Mouse (Mus musculus): ENCODE measurements at regions not wholly inside any gene's neighbourhood (a gene's known extent, or its start where the extent isn't known, plus 50 kb on each side); places are given as distances from the start of the nearest gene placed in this dataset.
"Not testable (repeated sequence)": the region's sequence is repeated elsewhere in the genome, so short reads cannot be mapped to it uniquely, and the experiment has no call there.

- no peak for ATAC-seq (replicated peaks; ENCODE audit: low FRiP score, poor library complexity, severe bottlenecking)
Observed at GRCm38 (mm10) chr12:114562978-114563377, 1019.3 kb downstream of the Adam6a start.

- no peak for ATAC-seq (replicated peaks; ENCODE audit: low FRiP score, poor library complexity, severe bottlenecking)
Observed at GRCm38 (mm10) chr12:114563683-114564082, 1020.0 kb downstream of the Adam6a start.

DNA sequence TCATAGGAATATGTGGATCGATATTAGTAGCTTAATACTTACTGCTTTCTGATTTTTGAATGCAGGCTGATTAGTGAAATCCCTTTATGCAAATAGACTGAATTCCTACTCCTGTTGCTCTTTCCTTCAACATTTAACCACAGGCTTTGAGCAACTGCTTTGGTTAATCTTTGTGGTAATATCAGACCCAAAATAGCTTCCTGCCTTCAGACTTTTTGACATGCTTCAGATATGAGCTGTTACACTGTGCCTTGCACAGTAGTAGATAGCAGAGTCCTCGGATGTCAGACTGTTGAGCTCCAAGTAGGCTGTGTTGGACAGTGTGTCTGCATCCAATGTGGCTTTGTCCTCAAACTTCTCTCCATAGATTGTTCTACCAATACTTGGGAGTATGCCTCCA, 1020.6 kb downstream of the Adam6a start:
- no peak for ATAC-seq (replicated peaks; ENCODE audit: low FRiP score, poor library complexity, severe bottlenecking)

GRCm38 (mm10) chr12:114583371-114583770, 1039.7 kb downstream of the Adam6a start:
- ATAC-seq (replicated peaks; ENCODE audit: low FRiP score, poor library complexity, severe bottlenecking), result no peak

DNA sequence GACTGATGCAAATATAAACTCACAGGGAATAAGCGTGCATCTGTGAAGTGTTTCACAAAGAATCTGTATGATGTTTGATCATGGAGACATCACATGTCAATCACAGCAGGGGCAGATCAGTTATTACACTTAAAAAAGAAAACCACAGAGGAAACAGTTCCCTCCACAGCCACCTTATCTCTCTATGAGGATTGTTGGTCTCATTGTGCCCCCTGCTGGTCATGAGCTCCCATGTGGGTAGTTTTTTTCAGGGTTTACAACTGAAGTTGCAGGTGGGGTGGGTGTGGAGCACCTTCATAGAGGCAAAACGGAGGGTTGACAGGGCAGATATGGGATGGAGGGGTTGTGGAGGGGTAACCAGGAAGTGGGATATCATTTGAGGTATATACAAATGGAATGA, 1043.5 kb downstream of the Adam6a start:
- no peak for ATAC-seq (replicated peaks; ENCODE audit: low FRiP score, poor library complexity, severe bottlenecking)

- ATAC-seq (replicated peaks; ENCODE audit: low FRiP score, poor library complexity, severe bottlenecking), result no peak
Observed at GRCm38 (mm10) chr12:114597672-114598071, 1054.0 kb downstream of the Adam6a start.

GRCm38 (mm10) chr12:114609171-114609570, 1065.5 kb downstream of the Adam6a start:
- ATAC-seq (replicated peaks; ENCODE audit: low FRiP score, poor library complexity, severe bottlenecking), result no peak

DNA sequence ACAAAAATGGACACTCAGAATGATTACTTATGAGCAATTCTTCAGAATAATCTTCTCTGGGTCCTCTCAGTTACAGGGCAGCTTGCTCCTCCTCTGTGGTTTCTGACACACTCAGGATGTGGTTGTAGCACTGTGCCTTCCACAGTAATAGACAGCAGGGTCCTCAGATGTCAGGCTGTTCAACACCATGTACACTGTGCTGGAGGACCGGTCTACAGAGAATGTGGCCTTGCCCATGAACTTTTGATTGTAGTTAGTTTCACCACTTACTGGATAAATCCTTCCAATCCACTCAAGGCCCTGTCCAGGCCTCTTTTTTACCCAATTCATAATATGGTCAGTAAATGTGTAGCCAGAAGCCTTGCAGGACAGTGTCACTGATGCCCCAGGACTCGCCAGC, 1068.4 kb downstream of the Adam6a start:
- no peak for ATAC-seq (replicated peaks; ENCODE audit: low FRiP score, poor library complexity, severe bottlenecking)

GRCm38 (mm10) chr12:114615179-114615578, 1071.5 kb downstream of the Adam6a start:
- ATAC-seq (replicated peaks; ENCODE audit: low FRiP score, poor library complexity, severe bottlenecking), result no peak; the same call in 1 of the 2 replicates

DNA sequence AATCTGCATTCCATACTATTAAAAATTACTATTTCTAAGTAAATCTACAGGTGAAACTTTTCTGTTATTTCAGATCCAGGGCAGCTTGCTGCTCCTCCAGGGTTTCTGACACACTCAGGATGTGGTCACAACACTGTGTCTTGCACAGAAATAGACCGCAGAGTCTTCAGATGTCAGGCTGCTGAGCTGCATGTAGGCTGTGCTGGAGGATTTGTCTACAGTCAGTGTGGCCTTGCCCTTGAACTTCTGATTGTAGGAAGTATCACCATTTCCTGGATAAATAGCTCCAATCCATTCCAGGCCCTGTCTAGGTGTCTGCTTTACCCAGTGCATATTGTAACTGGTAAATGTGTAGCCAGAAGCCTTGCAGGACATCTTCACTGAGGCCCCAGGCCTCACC, 1072.0 kb downstream of the Adam6a start:
- ATAC-seq (replicated peaks; ENCODE audit: low FRiP score, poor library complexity, severe bottlenecking), result no peak

GRCm38 (mm10) chr12:114641089-114641488, 1097.4 kb downstream of the Adam6a start:
- ATAC-seq (replicated peaks; ENCODE audit: low FRiP score, poor library complexity, severe bottlenecking), result no peak

DNA sequence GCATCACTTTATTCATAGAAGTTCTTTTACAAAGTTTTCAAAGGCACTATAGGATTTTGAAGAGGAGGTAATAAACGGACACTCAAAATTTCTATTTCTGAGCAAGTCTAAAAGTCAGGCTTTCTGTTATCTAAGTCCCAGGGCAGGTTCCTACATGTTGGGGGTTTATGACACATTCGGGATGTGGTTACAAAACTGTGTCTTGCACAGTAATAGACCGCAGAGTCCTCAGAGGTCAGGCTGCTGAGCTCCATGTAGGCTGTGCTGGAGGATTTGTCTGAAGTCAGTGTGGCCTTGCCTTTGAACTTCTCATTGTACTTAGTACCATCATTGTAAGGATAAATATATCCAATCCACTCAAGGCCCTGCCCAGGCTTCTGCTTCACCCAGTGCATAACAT, 1102.7 kb downstream of the Adam6a start:
- no peak for ATAC-seq (replicated peaks; ENCODE audit: low FRiP score, poor library complexity, severe bottlenecking)

DNA sequence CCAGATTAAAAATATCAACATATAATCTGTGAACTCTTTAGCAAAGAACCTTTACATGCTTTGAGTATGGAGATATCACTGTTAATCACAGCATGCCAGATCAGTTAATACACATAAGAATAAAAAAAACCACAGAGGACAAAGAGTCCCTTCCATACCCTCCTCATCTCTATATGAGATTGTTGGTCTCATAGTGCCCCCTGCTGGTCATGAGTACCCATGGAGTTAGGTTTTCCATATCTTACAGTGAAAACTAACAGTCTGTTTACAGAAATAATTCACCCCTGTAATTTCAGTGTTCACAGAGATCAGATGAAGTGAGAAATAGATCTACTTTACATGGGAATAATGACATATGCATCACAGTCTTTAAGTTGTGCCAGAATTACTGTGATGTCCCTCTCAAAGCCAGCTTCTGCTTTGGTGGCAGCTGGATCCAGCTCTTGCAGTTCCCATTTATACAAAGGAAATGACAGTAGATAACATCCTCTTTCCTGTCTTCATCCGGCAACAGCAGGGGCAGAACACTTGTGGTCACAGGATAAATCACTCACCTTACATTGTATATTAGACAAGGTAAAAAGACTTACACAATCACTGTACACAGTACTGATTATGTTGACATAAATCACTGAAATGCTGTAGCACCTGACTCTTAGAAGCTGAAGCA, 1106.9 kb downstream of the Adam6a start:
- ATAC-seq (replicated peaks; ENCODE audit: low FRiP score, poor library complexity, severe bottlenecking), result not testable (repeated sequence)

- 0 out of 2 replicates have a peak, but pooled peaks have one; percentile 19 for ATAC-seq (replicated peaks; ENCODE audit: low FRiP score, poor library complexity, severe bottlenecking)
Observed at GRCm38 (mm10) chr12:114657134-114657533, 1113.4 kb downstream of the Adam6a start.
